Mouse (Mus musculus) c-Kit-positive CD71-positive TER-119-negative erythroid progenitor cells, embryonic 14.5 days (primary cell): ENCODE data around the gene Bri3.

ENCODE experiments used
- DNase-seq: peaks from one replicate; pipeline ENCODE4 v3.0.0-alpha.2; 2013; ENCODE audit warnings: low read depth

The Bri3 gene

GRCm38 (mm10) chr5:144234714-144235113 is 9.5 kb upstream of the Bri3 start:
- DNase-seq, result no peak

GRCm38 (mm10) chr5:144238969-144239368 is 5.3 kb upstream of the Bri3 start:
- no peak for DNase-seq

- DNase-seq, result no peak
Observed at GRCm38 (mm10) chr5:144245592-144245991, 1.4 kb downstream of the Bri3 start.

GRCm38 (mm10) chr5:144246669-144247068 is 2.4 kb downstream of the Bri3 start:
- no peak for DNase-seq

GRCm38 (mm10) chr5:144247307-144247706 is 3.1 kb downstream of the Bri3 start:
- no peak for DNase-seq

GRCm38 (mm10) chr5:144247906-144248585 is 3.8 kb downstream of the Bri3 start:
- no peak for DNase-seq

GRCm38 (mm10) chr5:144249871-144250270 is 5.6 kb downstream of the Bri3 start:
- DNase-seq, result no peak

- DNase-seq, result no peak
Observed at GRCm38 (mm10) chr5:144251876-144252577, 7.8 kb downstream of the Bri3 start.

GRCm38 (mm10) chr5:144253212-144253611 is 9.0 kb downstream of the Bri3 start:
- no peak for DNase-seq

GRCm38 (mm10) chr5:144254122-144254810 is 10.0 kb downstream of the Bri3 start:
- DNase-seq, result peak; percentile 41

GRCm38 (mm10) chr5:144254811-144255631 is 10.8 kb downstream of the Bri3 start:
- peak; percentile 83 for DNase-seq

- peak; percentile 20 for DNase-seq
Observed at GRCm38 (mm10) chr5:144255632-144256540, 11.6 kb downstream of the Bri3 start.

- DNase-seq, result no peak
Observed at GRCm38 (mm10) chr5:144256541-144256870, 12.3 kb downstream of the Bri3 start.

GRCm38 (mm10) chr5:144256888-144257287 is 12.7 kb downstream of the Bri3 start:
- DNase-seq, result no peak

- DNase-seq, result no peak
Observed at GRCm38 (mm10) chr5:144257451-144258110, 13.3 kb downstream of the Bri3 start.

GRCm38 (mm10) chr5:144258131-144258611 is 13.9 kb downstream of the Bri3 start:
- DNase-seq, result no peak

- no peak for DNase-seq
Observed at GRCm38 (mm10) chr5:144258687-144259086, 14.4 kb downstream of the Bri3 start.

GRCm38 (mm10) chr5:144259228-144259627 is 15.0 kb downstream of the Bri3 start:
- DNase-seq, result no peak

- no peak for DNase-seq
Observed at GRCm38 (mm10) chr5:144260464-144260863, 16.2 kb downstream of the Bri3 start.

GRCm38 (mm10) chr5:144261309-144261708 is 17.1 kb downstream of the Bri3 start:
- no peak for DNase-seq

- no peak for DNase-seq
Observed at GRCm38 (mm10) chr5:144261829-144262228, 17.6 kb downstream of the Bri3 start.
